Mouse (Mus musculus): ENCODE results near the gene Tmem163.

GRCm38 (mm10) chr1:127642976-127643769 lies 36.2 kb downstream of the Tmem163 start:
- TF ChIP-seq CTCF (IDR thresholded peaks at IDR 0.05; ENCODE audit: low read depth, low read length): no peak
- no peak for TF ChIP-seq POLR2A (IDR thresholded peaks at IDR 0.05; ENCODE audit: extremely low read depth, insufficient read depth, low read length)
